Mouse (Mus musculus) lung, postnatal 36 days (tissue): ENCODE measurements around the gene Tmem127.
"Not testable (repeated sequence)": the region's sequence is repeated elsewhere in the genome, so short reads cannot be mapped to it uniquely, and the experiment has no call there.

Experiments used
- DNase-seq: peaks from one replicate; pipeline ENCODE4 v3.0.0; 2022; ENCODE audit warnings: mixed read lengths

Gene Tmem127

DNA sequence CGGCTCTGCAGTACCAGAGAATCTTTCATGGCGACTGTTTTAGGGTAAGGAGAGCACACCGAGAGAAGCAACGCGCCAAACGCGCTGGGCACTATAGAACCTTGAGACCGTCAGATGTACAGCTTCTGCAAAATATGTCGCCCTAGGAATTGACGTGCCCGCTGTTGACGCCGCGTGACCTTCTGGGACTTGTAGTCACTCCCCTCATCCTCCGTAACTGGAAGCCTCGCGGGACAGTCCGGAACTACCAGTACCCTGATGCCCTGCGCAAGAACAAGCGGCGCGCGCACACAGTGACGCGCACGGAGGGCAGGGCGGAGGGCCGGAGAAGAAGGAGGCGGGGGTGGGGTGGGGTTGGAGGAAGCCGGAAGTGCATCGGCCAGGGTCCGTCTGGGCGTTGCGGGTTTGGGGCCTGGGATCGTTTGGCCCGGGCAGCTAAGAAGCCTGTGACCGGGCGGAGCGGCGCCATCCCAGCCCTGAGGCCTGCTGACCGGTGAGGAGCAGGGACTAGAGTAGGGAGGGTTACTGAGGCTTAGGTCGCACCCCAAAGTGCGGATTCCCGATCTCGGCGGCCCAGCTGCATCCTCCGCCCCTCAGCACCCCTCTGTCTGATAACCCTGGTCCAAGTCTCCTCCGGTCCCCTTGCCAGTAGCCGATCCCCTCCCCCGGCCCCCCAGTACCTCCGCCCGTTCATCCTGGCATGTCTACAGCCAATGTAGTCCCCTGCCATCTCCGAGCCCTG lies at the start of gene Tmem127, which contains the start of gene Ciao1:
Gene Tmem127, plus strand, starts transcription at position 317 of the 742 bp plus-strand sequence.
Gene Ciao1, minus strand, starts transcription at position 225 of the 742 bp plus-strand sequence.
- DNase-seq, result peak; percentile 99

DNA sequence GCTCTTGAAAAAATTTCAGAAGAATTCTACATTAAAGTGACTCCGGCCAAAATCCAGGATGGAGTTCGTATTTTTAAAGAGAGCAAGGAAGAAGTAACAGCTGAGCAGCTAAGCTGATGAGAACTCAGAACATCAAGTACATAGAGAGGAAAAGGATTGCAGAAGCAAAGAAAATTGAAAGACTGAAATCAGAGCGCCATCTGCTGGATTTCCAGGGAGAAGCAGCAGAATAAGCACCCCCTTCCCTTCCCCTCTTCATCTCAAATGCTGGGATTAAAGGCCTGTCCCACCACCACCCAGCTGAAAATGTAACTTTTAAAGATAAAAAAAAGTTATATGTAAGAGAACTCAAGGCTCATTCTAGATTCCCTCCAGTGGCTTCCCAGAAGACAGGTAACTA lies 42.8 kb upstream of the Tmem127 start:
- DNase-seq, result peak; percentile 68

DNA sequence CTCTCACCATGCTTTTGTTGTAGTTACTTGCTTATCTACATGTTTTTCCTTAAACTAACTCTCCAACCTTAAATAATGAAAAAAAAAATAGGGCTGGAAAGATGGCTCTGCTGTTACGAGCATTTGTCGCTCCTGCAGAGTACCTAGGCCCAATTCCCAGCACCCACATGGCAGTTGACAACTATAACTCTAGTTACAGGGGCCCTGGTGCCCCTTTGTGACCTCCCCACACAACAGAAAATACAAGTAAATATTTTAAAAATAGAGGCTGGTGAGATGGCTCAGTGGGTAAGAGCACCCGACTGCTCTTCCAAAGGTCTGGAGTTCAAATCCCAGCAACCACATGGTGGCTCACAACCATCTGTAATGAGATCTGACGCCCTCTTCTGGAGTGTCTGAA lies 41.8 kb upstream of the Tmem127 start:
- not testable (repeated sequence) for DNase-seq

DNA sequence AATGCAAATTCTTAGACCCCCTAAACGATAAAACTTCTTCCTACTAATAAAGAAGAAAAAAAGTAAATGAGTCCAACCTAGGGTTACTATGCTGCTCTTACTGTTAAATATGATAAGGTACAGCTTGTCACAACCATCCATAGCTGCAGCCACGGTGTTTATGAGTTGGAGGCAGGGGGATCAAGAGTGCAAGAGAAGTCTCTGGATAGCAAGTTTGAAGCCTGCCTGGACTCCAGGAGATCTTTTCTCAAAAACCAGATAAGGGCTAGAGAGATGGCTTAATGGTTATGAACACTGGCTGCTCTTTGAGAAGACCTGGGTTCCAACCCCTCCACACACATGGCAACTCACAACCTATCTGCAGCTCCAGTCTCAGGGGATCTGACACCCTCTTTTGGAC lies 40.8 kb upstream of the Tmem127 start:
- no peak for DNase-seq

DNA sequence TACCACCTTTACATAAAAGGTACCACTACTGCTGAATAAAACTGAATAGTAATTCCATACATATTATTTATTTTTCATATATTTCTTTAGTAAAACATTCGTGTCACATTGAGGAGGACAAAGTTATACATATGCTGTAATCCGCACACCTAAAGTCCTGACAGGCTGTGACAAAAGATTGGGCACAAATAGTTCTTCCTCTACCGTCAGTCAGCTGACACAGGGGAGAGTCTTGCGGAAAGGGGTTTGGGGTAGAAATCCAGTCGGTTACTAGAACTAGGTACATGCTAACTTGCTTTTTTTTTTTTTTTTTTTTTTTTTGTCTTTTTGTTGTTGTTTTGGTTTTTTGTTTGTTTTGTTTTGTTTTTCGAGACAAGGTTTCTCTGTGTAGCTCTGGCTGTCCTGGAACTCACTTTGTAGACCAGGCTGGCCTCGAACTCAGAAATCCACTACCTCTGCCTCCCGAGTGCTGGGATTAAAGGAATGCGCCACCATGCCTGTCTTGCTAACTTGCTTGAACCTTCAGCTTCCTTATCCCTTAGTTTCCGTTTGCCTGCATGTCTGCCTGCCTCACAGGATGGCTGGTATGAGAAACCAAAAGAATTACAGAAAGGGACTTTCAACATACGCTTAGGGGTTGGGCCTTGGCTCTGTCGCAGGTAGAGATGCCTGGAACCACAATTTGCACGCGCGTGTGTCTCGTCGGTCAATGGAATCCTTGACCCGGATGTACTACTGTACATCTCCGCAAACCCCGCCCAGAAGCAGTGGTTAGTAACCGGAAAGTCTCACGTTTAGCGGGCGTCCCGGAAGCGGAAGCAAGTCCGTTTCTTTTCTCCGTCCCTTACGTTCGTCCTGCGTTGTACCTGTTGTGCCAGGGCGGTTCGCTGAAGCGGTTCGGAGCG lies 39.9 kb upstream of the Tmem127 start, which contains the start of the genes 1810024B03Rik and Snrnp200:
Gene 1810024B03Rik, minus strand, starts transcription at position 734 of the 905 bp plus-strand sequence.
Gene Snrnp200, plus strand, starts transcription at position 840 of the 905 bp plus-strand sequence.
- DNase-seq, result peak; percentile 97

DNA sequence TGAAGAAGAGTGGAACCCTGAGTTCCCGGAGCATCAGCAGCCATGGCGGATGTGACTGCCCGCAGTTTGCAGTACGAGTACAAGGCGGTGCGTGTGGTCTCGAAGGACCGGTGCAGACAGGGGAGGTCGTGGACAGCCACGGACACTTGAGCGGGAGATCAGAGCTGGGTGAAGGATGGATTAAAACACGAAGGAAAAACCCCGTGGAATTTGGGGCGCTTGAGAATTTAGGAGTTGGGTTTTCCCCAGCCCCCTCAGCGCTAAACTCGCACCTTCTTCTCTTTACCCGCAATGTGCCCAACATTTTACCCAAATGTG lies 39.3 kb upstream of the Tmem127 start:
- no peak for DNase-seq

DNA sequence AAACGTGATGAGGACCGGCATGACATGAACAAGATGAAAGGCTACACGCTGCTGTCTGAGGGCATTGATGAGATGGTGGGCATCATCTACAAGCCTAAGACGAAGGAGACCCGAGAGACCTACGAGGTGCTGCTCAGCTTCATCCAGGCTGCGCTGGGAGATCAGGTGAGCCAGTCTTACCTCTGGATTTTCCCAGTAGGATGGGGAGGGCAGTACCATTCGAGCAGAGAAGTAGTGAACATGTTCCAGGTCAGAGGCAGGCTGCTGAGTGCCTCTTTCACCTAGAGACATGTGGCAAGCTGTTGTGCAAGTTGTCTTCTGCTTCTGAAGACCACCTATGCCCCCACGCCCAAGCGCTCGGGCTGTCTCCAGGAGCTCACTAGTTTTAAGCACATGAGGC lies 37.0 kb upstream of the Tmem127 start:
- DNase-seq, result no peak

DNA sequence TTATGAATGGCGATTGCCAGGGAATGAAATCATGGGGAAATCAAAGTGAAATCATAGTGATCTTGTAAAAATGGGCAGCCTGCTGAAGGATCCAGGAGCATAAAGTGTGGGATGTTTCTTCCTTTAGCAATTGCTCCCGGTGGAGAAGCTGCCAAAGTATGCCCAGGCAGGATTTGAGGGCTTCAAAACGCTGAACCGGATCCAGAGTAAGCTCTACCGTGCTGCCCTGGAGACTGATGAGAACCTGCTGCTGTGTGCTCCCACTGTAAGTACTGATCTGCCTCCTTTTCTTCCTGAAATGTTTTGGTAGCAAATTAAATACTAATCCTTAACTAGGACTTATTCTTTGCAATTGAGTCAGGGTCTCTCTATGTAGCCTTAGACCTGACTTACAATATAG lies 30.0 kb upstream of the Tmem127 start:
- DNase-seq, result no peak

DNA sequence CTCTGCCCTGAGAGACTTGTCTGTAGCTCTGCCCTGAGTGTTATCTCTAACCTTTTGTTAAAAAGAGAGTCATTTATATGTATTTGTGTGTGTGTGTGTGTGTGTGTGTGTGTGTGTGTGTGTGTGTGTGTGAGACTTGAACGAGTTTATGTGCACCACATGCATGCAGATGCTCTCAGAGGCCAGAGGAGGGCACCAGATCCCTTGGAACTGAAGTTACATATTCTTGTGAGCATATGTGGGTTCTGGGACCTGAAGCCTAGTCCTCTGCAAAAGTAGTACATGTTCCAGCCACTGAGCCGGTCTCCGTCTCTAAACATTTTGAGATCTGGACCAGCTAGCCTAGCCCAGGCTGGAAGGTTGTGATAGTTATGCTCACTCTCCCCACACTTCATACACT lies 22.4 kb upstream of the Tmem127 start:
- no peak for DNase-seq

DNA sequence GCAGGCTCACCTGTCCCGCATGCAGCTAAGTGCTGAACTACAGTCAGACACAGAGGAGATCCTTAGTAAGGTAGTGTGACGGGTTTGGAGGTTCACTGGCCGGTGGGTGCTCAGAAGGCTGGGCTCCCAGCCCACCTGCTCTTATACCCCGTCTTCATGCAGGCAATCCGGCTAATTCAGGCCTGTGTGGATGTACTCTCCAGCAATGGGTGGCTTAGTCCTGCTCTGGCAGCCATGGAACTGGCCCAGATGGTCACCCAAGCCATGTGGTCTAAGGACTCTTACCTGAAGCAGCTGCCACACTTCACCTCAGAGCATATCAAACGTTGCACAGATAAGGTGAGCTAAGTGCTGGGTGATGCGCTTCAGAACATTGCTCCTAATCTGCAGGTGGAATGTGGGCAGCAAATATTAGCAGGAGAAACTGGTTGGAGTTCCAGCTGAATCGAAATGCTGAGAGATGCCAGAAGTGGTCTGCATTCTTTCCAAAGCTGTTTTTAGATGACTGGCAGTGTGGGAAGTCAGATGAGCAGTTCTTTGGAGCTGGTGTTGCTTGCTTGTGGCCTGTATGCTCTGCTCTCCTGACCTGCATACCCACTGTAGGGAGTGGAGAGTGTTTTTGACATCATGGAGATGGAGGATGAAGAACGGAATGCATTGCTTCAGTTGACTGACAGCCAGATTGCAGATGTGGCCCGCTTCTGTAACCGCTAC lies 9.7 kb upstream of the Tmem127 start:
- peak; percentile 22 for DNase-seq

DNA sequence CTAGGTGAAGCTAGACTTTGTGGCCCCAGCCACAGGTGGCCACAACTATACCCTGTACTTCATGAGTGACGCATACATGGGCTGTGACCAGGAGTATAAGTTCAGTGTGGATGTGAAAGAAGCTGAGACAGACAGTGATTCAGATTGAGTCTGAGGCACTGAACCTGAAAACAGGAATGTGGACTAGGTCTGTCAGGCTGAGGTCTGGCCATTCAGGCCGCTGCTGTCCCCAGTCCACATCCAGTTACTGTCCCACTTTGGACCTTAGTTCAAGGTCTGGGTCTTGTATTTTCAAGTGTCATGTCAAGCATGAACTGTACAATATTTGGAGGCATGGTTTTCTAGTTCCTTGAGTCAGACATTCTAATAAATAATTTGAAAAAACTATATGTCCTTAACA lies 7.6 kb upstream of the Tmem127 start:
- DNase-seq, result no peak

DNA sequence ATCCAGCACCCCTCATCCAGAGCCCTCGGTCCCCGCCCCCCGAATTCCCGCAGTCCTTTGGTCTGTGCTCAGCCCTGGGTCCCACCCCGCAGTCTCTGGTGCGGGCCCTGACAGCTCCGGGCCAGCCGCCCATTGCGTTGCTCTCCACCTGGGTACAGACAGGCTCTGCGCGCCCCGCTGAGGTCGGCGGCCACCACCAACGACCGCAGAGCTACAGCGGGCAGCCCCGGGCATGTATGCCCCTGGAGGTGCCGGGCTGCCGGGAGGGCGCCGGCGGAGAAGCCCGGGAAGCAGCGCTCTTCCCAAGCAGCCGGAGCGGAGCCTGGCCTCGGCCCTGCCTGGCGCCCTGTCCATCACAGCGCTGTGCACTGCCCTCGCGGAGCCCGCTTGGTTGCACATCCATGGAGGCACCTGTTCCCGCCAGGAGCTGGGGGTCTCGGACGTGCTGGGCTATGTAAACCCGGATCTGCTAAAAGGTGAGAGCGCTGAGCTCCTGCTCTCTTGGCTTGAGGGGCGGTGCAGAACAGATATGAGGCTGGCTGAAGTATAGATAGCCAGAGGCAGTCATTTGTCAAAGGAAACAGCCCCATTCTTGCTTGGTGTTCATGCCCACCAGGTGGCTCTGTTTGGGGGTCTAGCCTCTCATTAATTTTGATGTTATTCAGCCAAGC lies 761 bp downstream of the Tmem127 start:
- DNase-seq, result peak; percentile 15

DNA sequence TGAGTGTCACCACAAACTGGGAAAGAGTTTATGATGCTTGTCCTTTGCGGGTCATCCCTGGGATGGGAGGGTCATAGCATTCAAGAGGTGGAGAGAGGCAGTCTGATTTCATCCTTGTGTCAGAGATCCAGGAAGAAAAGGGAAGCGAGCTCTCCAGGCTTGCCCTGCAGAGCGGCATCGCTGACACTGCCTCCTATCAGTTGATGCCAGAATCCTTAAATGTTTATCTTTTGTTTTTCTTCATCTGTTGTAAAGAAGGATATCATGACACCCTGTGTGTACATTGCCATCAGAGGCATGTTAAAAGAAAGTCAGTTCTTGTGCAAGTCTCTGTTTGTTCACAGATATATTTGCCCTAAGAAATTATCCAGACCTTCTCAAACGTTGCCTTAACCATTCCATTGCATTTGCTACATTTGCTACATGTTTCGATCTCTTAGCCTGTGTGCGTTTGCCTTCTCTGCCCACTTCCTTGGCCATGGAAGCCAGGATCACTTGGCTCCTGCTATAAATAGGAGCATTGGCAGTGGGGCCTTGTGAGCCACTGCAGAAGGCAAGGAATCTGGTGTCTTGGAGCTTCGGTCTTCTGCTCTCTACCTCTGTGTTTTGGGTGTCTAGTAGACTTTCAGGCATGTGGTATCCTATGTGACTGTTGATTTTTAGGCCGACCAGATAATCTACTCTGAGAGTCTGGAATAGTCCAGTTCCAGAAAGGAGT lies 2.7 kb downstream of the Tmem127 start:
- no peak for DNase-seq

DNA sequence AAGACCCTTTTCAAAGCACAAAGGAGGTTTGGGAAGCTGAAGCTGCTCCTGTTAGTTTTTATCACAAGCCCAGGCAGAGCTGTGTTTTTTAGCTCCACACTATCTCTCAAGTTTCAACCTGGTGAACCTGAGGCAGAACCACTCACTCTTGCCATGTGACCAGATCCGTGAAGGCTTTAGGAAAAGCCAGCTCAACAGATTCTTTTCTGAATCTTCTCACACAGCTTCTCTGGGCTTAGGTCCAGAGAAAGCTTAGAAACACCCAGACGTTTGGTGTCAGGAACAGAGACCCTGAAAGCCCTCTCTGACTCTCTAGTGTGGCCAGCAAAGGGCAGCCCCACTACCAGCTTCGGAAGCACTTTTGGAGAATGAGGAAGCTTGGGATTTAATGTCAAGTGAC lies 3.7 kb downstream of the Tmem127 start:
- no peak for DNase-seq

DNA sequence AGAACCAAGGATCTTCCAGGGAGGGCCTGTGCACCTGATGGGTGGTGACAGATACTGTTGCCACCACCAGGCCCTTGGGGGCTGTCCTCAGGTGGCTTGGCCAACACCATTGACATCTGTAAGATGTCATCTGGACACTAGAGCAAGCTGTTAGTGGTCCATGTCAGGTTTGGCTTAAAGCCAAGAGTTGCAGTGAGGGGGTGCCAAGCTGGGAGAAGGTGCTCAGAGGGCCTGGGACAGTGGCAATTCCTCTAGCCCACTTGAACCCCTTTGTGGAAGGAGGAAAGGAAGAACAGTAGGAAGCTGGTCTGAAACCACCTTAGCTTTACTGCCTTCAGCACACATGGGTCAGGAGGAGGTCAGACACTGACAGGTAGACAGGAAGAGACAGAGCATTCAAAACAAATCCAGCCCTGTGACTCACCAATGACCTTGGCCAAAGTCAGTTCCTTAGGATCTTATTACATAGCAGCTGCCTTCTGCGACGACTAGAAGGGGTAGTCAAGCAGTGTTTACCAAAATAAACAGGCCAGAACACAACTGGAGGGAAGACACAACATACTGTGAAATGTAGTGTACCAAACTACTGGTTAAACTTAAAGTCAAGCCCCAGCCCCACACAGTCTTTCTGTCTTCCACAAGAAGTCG lies 4.3 kb downstream of the Tmem127 start:
- DNase-seq, result no peak

DNA sequence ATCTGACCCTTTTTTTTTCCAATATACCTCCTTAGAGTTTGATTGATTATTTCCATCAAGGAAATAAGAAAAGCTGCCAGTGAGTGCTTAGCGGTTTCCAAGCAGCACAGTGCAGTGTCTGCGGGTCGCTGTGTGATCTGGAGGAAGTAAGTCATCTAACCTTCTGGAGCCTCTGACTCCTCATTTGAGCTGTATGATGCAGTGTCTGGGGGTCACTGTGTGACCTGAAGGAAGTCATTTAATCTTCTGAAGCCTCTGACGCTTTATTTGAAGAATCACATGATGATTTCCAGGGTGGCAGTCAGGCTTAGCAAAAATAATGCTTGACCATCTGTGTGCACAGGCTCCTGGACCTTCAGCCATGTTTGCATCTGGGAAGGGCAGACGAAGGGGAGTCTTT lies 5.1 kb downstream of the Tmem127 start:
- no peak for DNase-seq

DNA sequence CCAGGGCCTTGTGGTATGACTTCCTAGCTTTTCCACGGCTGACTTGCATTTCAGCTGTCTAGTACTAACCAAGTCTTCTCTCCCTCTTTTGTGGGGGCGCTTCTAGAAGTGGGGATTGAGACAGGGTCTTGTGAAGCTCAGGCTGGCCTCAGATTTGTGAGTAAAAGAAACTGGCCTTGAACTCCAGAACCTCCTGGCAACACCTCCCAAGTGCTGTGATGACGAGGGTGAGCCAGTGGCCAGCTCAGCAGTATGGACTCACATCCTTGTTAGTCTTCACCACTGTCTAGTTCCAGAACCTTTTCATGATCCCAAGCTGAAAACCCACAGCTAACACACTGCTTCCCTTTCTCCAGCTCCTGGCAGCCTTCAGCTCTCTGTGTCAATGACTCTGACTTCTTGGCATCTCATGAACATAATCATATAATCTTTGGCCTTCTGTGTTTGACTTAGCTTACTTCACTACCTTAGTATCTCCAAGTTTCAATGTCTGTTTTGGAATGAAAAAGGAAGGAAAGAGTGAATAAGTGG lies 7.0 kb downstream of the Tmem127 start:
- no peak for DNase-seq

DNA sequence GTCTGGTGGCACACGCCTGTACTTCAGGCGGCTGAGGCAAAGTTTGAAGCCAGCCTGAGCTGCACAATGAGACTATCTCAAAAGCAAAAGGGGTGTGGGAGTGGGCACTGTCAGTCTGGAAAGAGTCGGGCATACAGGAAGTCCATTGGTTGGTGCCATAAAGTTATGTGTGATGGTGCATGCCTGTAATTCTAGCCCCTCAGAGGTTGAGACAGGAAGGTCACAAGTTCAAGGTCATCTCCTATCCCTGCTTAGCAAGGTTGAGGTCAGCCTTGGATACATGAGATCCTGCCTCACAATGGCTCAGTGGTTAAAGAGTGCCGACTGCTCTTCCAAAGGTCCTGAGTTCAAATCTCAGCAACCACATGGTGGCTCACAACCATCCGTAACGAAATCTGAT lies 7.6 kb downstream of the Tmem127 start:
- DNase-seq, result no peak

DNA sequence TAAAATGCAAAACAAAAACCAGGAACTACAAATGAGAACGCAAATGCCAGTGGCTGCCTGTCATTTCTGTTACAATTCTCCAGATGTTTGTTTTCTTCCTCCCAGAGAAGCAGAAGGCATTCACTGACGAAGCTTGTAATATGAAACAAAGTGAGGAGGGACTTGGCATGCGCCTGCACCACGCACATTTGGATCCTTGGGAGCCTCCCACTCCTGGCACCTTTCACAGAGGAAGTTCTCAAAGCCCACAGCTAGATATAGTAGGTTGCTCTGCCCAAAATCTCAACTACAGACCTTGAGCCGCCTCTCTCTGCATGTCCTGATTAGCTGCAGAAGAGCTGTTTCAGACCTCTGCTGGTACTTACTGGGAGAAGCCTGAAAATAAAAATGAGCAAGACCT lies 11.6 kb downstream of the Tmem127 start:
- peak; percentile 51 for DNase-seq

DNA sequence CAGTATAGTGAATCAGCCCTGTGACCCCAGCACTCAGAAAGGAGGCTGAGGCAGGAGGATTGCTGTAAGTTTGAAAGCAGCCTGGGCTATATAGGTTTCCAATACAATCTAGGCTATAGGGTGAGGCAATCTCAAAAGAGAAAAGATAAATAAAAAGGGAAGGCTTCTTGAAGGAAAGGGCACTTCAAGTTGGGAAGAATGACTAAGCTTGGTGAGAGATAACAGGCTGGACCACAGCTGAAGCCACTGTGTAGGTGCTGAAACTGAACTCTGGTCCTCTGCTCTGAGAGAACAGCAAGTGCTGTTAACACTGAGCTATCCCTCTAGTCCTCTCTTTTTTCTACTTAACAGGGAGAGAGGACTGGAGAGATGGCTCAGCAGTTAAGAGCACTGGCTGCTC lies 14.8 kb downstream of the Tmem127 start:
- no peak for DNase-seq

DNA sequence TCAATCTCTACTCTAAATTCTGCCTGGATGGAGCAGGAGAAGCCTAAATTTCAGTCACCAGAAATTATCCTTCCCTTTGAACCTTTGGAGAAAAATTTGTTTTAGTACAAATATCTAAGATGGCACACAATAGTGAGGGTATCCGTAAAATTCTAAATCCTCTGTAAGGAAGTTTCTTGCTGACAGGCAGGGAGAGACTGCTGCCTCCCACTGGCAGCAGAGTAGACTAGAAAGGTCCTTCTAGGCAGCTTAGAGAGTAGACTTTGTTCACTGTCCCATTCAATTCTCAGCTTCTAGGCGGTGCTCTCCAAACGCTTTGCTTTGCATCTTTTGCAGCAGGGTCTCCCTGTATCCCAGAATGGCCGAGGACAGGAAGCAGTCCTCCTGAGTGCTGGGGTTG lies 20.1 kb downstream of the Tmem127 start:
- DNase-seq, result no peak
